Mouse (Mus musculus) small intestine, adult 2 months (tissue): ENCODE measurements around the gene Cntfr. TPM values are rescaled to one million over a fixed set of nuclear protein-coding genes. Genes with fewer than 3 reads are reported as not detected.
A peak's percentile ranks its signal among the peaks of the same experiment; 100 is the strongest.
"Not testable (repeated sequence)": the region's sequence is repeated elsewhere in the genome, so short reads cannot be mapped to it uniquely, and the experiment has no call there.

ENCODE experiments used
- H3K27ac ChIP-seq: fragments of 200-500 bp; 2 replicates; pipeline ENCODE4 v1.5.1; 2012; ENCODE audit warnings: low read depth, low read length, control low read depth, inconsistent platforms; ENCODE audit not compliant: insufficient read depth
- H3K27me3 ChIP-seq: fragments of 200-500 bp; 2 replicates; pipeline ENCODE4 v1.6.1; 2012; ENCODE audit warnings: mild to moderate bottlenecking, moderate library complexity, low read length, inconsistent platforms; ENCODE audit not compliant: control insufficient read depth, insufficient read depth
- H3K36me3 ChIP-seq: fragments of 200-500 bp; 2 replicates; pipeline ENCODE4 v1.6.1; 2012; ENCODE audit warnings: mild to moderate bottlenecking, low read length, control low read depth, inconsistent platforms; ENCODE audit not compliant: control insufficient read depth, insufficient read depth
- H3K4me1 ChIP-seq: fragments of 200-500 bp; 2 replicates; pipeline ENCODE4 v1.6.1; 2012; ENCODE audit warnings: low read length, inconsistent platforms, mixed read lengths; ENCODE audit not compliant: control insufficient read depth, insufficient read depth, insufficient read length
- H3K4me3 ChIP-seq: fragments of 200-500 bp; 2 replicates; pipeline ENCODE4 v1.5.1; 2012; ENCODE audit warnings: low read depth, mild to moderate bottlenecking, control low read depth, inconsistent platforms, low read length, moderate library complexity
- CTCF ChIP-seq: fragments of 200-500 bp; IDR thresholded peaks from 2 replicates; pipeline ENCODE4 v1.5.1; 2012; ENCODE audit warnings: low read depth, mild to moderate bottlenecking, control low read depth, inconsistent platforms, low read length, moderate library complexity, mixed read lengths; ENCODE audit not compliant: insufficient replicate concordance, insufficient read length; ENCODE audit errors: extremely low read depth
- POLR2A ChIP-seq: fragments of 200-500 bp; IDR thresholded peaks from 2 replicates; pipeline ENCODE4 v1.6.1; 2012; ENCODE audit warnings: low read depth, mild to moderate bottlenecking, control low read depth, inconsistent platforms, low read length, moderate library complexity
- WGBS: fragments of 180-500 bp; shearing (Covaris S2); methylation state at CpG from one replicate; pipeline ENCODE4 v1.1.7; 2018; 5-methylcytosine and 5-hydroxymethylcytosine counted together
- polyA plus RNA-seq: library from polyadenylated mRNA; depleted of rRNA; stranded (reverse); fragments of >200 nt; gene quantifications from 2 replicates; pipeline ENCODE4 v1.2.3, GENCODE M21; 2012

The Cntfr gene
- polyA plus RNA-seq, 1 experiment: 1.7 TPM

DNA sequence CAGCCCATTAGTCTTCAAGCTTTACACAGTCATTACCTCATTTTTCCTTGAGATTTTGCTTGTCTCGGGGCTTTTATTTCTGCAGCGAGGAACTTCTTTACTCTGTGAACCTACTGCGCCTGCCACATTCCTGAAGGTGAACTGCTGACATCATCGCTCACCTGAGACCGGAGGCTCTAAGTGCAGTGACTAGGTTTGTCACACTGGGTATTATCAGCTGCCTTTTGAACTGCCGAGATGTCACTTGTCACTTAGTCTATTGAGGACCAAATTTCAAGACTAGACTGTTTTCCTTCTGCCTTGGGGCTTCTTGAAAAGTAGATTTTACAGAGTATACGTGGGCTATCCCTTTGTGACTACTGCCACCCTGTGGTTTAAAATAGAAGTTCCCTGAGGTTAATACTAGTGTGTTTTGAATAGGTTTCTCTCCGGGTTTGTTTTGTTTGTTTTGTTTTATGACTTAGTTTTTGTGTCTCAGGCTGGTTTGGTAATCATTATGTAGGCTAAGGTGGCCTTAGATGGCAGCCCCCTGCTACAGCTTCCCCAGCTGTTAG, 11.4 kb upstream of the Cntfr start:
- Histone ChIP-seq H3K4me3 (no peak overlapping the region), H3K4me1 (peaks cover 9% of the 10 kb centered on the region), H3K36me3 (no peaks in the 10 kb centered on the region), H3K27ac (no peak overlapping the region), H3K27me3 (no peaks in the 10 kb centered on the region; the same call in 1 of the 2 replicates)
- TF ChIP-seq CTCF (no peak), POLR2A (no peak)
- WGBS: 22% methylated on average over 8 of the region's 8 CpGs

DNA sequence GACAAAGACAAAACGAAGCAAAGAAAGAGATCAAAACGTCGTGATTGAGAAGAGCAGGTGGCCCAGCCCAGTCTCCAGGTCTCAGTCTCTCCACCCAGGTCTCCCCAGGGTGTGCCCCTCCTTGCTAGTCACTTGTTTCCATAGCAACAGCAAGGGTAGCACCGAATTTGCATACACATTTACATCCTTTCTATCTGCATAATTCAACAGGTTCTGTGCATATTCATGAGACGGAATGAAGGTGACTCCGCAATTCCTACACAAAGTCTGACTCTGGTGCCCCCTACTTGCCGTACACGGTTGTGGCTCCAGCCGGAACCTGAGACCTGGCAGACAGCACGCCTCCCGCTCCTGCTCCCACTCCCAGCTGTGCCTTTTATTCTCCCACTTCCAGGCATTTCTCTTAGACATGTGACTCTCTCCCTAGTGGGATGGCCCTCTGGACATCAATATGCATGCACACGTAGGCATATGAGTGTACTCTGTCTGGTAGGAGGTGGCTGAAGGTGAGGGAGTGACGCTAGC, 10.2 kb upstream of the Cntfr start:
- no peaks in the 10 kb centered on the region; the same call in 1 of the 2 replicates for H3K27me3 ChIP-seq
- no peak overlapping the region for H3K4me3 ChIP-seq
- TF ChIP-seq POLR2A (no peak), CTCF (peak; percentile 52)
- 7% methylated on average over 13 of the region's 13 CpGs for WGBS
- H3K4me1 ChIP-seq: peaks cover under 1% of the 10 kb centered on the region; the same call in 1 of the 2 replicates
- H3K36me3 ChIP-seq: no peaks in the 10 kb centered on the region
- no peak overlapping the region for H3K27ac ChIP-seq

DNA sequence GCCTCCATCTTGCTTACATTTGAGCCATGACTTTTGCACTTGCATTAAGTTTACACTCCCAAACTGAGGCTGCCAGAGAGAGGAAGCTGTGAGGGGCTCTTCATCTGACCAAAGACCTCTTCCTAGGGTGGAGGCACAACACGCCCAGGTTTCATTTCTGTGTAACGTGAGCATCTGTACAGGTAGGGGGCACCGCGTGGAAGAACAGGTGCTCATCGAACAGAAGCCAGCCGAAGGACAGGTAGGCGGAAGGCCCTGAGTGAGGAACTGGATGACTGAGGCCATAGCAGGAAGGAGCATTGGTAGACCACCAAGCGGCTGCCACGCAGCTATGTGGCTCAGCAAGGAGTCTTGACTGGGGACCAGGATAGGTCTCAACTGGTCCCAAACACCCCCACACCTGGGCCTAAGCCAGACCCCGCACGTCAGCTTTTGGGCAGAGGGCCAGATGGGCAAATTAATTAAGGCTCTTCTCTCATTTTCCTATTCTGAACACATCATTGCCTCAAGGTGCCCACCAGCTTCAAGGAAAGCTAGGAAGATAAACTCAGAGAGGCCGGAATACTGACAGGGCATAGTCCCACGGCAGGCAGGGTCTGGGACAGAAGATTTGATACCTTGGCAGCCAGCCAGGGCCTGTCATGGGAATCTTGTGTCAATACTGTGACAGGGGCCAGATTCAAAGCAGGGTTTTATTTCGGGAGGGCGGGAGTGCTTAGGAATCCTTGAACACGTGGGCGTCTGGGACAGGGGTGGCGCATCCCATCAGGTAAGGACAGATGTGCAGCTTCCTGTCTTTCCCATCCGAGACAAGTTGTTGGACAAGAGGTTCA, 9.2 kb upstream of the Cntfr start:
- 53% methylated on average over 19 of the region's 19 CpGs for WGBS
- Histone ChIP-seq H3K36me3 (no peaks in the 10 kb centered on the region), H3K27me3 (no peaks in the 10 kb centered on the region; the same call in 1 of the 2 replicates), H3K4me1 (no peaks in the 10 kb centered on the region), H3K27ac (no peak overlapping the region), H3K4me3 (no peak overlapping the region)
- TF ChIP-seq CTCF: no peak

DNA sequence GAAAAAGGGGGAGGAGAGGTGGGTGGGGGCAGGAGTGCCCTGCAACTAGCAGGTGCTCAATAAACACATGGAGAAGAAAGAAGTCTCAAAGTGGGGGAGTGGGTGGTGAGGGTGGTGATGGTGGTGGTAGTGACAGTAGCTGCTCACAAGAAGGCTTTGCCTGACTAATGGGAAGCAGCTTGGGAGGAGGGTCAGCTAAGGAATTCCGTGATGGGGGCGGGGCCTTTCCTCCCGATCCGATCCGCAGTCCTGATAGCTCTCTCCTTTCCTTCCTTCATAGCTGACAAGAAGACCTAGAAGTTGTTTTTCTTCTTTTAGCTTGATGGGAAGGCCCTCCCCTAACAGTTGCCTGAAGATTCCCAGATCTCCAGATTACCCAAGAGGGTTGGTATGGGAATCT, 7.8 kb upstream of the Cntfr start:
- TF ChIP-seq CTCF: no peak
- TF ChIP-seq POLR2A: no peak
- Histone ChIP-seq H3K4me3 (no peak overlapping the region), H3K36me3 (no peaks in the 10 kb centered on the region), H3K27ac (no peak overlapping the region), H3K27me3 (no peaks in the 10 kb centered on the region; the same call in 1 of the 2 replicates), H3K4me1 (no peaks in the 10 kb centered on the region)
- WGBS: 11% methylated on average over 5 of the region's 5 CpGs

DNA sequence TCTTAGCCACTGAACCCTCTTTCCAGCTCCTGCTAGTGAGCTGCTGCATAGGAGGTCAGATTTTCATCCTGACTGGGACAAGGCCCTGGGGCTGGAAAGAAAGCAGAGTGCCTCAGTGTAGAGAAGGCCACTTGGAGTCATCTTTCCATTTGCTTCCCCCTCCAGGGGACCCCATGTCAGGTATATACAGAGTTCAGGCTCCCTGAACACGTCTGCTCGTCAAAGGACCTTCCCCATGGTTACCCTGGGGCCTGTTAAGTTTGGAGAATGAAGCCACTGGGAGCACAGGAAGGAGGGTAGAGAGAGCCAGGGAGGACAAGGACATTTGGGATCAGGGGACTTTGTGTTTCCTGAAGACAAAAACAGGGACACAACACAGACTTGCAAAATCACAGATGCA, 5.3 kb upstream of the Cntfr start:
- H3K4me1 ChIP-seq, H3K36me3 ChIP-seq, H3K27ac ChIP-seq, H3K27me3 ChIP-seq, H3K4me3 ChIP-seq: not testable (repeated sequence)
- WGBS: 85% methylated on average over 2 of the region's 2 CpGs

DNA sequence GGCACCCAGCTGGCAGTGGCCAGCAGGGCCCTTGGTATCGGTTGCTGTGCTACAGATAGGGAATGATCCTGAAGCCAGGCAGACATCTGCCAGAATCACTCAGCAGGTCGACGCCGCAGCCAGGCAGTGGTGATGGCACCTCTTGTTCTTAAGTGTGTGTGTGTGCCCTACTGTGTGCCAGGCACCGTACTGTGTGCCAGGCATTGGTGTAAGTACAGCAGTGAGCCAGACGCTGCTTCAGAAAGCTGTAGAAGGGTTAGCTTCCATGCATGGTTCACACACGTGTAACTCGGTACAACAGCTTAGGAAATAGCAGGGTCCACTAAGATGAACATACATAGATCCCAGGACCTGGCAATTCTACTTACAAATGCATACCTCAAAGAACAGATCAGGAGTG, 3.3 kb upstream of the Cntfr start:
- 76% methylated on average over 7 of the region's 8 CpGs for WGBS
- H3K27me3 ChIP-seq, H3K36me3 ChIP-seq, H3K4me1 ChIP-seq, H3K4me3 ChIP-seq, H3K27ac ChIP-seq: not testable (repeated sequence)

DNA sequence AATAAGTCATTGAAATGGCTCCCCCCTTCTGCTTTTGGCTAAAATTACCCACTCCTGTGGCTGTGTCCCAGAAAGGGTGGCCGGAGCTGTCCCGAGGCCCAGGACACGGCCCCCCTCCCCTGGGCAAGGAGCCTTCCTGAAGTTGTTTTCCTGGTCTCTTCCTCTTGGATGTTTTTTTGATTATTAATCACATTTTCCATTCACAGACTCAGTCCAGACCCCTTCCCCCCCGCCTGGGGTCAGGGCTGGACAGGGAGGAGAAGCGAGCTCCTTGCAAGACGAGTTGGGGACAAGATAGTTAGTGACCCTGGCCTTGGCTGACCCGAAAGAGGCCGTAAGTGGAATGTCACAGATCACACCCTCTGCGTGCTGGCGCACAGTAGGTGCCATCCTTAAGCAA, 2.9 kb upstream of the Cntfr start, which contains the start of gene Il11ra1:
Gene Il11ra1, plus strand, starts transcription at position 207 of the 400 bp plus-strand sequence.
- not testable (repeated sequence) for H3K4me1 ChIP-seq, H3K27me3 ChIP-seq, H3K36me3 ChIP-seq, H3K27ac ChIP-seq, H3K4me3 ChIP-seq
- WGBS: 82% methylated on average over 10 of the region's 10 CpGs

DNA sequence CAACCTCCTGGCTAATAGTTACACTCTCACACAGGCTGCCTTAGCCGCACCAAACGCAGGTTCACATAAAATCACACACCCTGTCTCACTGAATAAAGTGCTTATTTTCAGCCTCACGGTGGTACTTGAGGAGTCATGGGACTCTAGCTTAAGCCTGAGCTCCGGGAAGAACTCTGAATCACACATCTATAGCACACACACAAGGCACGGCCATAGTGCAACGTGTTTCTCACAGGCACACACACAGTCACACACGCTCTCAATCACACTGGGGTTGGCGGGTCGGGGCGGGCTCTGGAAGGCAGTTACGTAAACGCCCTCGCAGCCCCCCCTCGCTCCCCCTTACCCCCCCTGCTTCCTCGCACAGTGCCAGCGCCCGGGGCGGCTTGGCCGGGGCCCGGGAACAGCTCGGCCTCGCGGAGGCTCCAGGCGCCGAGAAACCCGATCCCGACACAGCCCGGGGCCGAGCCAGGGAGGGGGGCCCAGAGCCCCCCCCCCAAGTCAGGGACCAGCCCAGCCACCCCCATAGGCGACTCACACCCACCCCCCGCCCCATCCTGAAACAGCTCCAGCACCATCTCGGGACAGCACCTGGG, 1.6 kb upstream of the Cntfr start:
- 12% methylated on average over 27 of the region's 32 CpGs for WGBS
- H3K4me1 ChIP-seq, H3K27me3 ChIP-seq, H3K27ac ChIP-seq, H3K36me3 ChIP-seq, H3K4me3 ChIP-seq: not testable (repeated sequence)

DNA sequence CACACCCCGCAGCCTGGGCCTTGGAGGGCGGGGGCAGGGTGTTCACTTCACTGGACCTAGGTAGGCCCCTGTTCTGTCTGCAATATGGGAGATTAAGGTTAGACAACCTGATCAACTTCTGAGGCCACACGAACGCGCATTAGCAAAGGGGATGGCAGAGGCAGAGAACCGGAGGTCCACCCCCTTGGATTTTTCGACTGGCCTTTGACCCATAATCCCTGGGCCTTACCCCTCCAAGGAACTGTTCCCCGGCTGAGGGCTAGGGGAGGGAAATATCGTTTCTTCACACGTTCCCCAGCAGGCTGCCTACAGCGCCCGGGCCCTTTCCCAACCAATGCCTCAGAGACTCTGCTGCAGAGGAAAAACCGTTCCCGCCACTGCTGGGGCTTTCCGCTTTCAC, 437 bp downstream of the Cntfr start:
- WGBS: 7% methylated on average over 14 of the region's 15 CpGs
- not testable (repeated sequence) for H3K27ac ChIP-seq, H3K4me1 ChIP-seq, H3K36me3 ChIP-seq, H3K27me3 ChIP-seq, H3K4me3 ChIP-seq

DNA sequence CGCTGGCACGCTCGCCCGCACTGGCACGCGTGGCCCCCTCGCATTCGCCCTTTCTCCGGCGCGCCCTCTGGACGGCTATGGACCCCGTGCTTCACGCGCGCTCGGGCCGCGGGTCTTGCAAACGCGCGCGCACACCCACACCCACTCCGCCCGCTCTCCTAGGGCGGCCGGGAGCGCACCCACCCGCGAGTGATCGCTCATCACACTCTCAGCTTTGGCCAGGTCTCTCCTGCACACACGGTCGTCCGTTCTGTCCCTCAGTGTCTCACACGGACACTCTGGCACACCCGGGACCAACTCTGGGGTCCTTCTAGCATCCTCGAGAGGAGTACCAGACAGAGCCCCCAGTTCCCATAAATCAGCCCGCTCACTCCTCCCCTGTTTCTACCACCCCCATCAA, 1.1 kb downstream of the Cntfr start:
- H3K27me3 ChIP-seq, H3K27ac ChIP-seq, H3K4me3 ChIP-seq, H3K36me3 ChIP-seq, H3K4me1 ChIP-seq: not testable (repeated sequence)
- 6% methylated on average over 17 of the region's 38 CpGs for WGBS
